Mouse (Mus musculus) spleen, adult 2 months (tissue): ENCODE results near the gene Cort.

Experiments used
- CTCF ChIP-seq: fragments of 200-500 bp; IDR thresholded peaks from 2 replicates; pipeline ENCODE4 v1.5.1; 2011; ENCODE audit warnings: mild to moderate bottlenecking, inconsistent platforms; ENCODE audit not compliant: insufficient read depth, insufficient read length, insufficient replicate concordance; ENCODE audit errors: extremely low read depth
- POLR2A ChIP-seq: fragments of 200-500 bp; IDR thresholded peaks from 2 replicates; pipeline ENCODE4 v1.6.1; 2011; ENCODE audit warnings: low read depth, low read length, inconsistent platforms

- TF ChIP-seq POLR2A: no peak
- no peak for TF ChIP-seq CTCF
These were observed 9.7 kb upstream of the Cort start for GRCm38 (mm10) chr4:149136116-149136850.
